Mouse (Mus musculus) T-cell, adult 2 months (primary cell): ENCODE results near the gene Mrps26.
"Not testable (repeated sequence)": the region's sequence is repeated elsewhere in the genome, so short reads cannot be mapped to it uniquely, and the experiment has no call there.

ENCODE experiments used
- DNase-seq: peaks from one replicate; pipeline ENCODE4 v3.0.0; 2022; ENCODE audit warnings: low spot score

Mrps26 gene

GRCm38 (mm10) chr2:130563212-130564055, at the start of gene Mrps26:
TSS of gene Mrps26 (plus strand) at chr2:130563742.
- peak; percentile 93 for DNase-seq

GRCm38 (mm10) chr2:130513907-130514306, 49.6 kb upstream of the Mrps26 start:
- no peak for DNase-seq

GRCm38 (mm10) chr2:130515791-130516190, 47.8 kb upstream of the Mrps26 start:
- no peak for DNase-seq

- no peak for DNase-seq
These were observed 41.6 kb upstream of the Mrps26 start for GRCm38 (mm10) chr2:130521927-130522326.

- not testable (repeated sequence) for DNase-seq
These were observed 38.1 kb upstream of the Mrps26 start for GRCm38 (mm10) chr2:130525480-130525879.

- no peak for DNase-seq
These were observed 35.1 kb upstream of the Mrps26 start for GRCm38 (mm10) chr2:130528457-130528856.

GRCm38 (mm10) chr2:130529290-130529689, 34.3 kb upstream of the Mrps26 start:
- DNase-seq, result no peak

GRCm38 (mm10) chr2:130529925-130530324, 33.6 kb upstream of the Mrps26 start:
- DNase-seq, result no peak

- DNase-seq, result no peak
These were observed 31.3 kb upstream of the Mrps26 start for GRCm38 (mm10) chr2:130532201-130532600.

GRCm38 (mm10) chr2:130535017-130535416, 28.5 kb upstream of the Mrps26 start:
- no peak for DNase-seq

GRCm38 (mm10) chr2:130536890-130537289, 26.7 kb upstream of the Mrps26 start:
- DNase-seq, result no peak

GRCm38 (mm10) chr2:130538876-130539546, 24.5 kb upstream of the Mrps26 start:
- peak; percentile 16 for DNase-seq

GRCm38 (mm10) chr2:130540266-130540665, 23.3 kb upstream of the Mrps26 start:
- DNase-seq, result peak; percentile 6

- no peak for DNase-seq
These were observed 16.6 kb upstream of the Mrps26 start for GRCm38 (mm10) chr2:130546957-130547356.

- peak; percentile 13 for DNase-seq
These were observed 8.7 kb upstream of the Mrps26 start for GRCm38 (mm10) chr2:130554841-130555240.

GRCm38 (mm10) chr2:130556292-130556691, 7.2 kb upstream of the Mrps26 start:
- DNase-seq, result no peak

- no peak for DNase-seq
These were observed 6.1 kb upstream of the Mrps26 start for GRCm38 (mm10) chr2:130557462-130557861.

GRCm38 (mm10) chr2:130558015-130558414, 5.5 kb upstream of the Mrps26 start:
- DNase-seq, result no peak

- DNase-seq, result no peak
These were observed 521 bp downstream of the Mrps26 start for GRCm38 (mm10) chr2:130564063-130564462.

GRCm38 (mm10) chr2:130564983-130565382, 1.4 kb downstream of the Mrps26 start:
- DNase-seq, result no peak

- DNase-seq, result no peak
These were observed 5.4 kb downstream of the Mrps26 start for GRCm38 (mm10) chr2:130568921-130569320.

- no peak for DNase-seq
These were observed 6.4 kb downstream of the Mrps26 start for GRCm38 (mm10) chr2:130569926-130570325.

- no peak for DNase-seq
These were observed 11.4 kb downstream of the Mrps26 start for GRCm38 (mm10) chr2:130574960-130575359.
